Mouse (Mus musculus): ENCODE results near the gene Hdac9. TPM values are rescaled to one million over a fixed set of nuclear protein-coding genes. Genes with fewer than 3 reads are reported as not detected.

Hdac9 gene
- polyA plus RNA-seq, 1 experiment from 2014 or later = 1.5 TPM

DNA sequence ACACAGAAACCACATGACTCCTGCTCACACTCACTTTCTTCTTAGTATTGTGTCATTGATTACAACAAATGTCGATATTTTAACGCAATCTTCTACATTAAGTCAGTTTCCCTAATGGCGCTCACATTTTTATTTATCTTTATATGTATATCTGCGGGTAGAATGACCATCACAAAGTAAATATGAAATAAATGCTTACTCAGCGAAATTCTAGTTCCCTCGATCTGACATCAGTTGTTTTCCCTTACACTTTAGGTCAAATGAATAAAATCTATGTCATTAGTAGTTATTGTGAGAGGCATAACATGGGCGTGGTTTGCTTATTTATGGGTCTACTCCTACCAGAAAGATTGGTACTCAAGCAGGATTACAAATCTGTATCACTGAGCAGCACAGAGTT lies 514.8 kb downstream of the Hdac9 start:
- no peak overlapping the region for H3K4me2 ChIP-seq (replicated peaks; ENCODE audit: low read depth)
- WGBS = 93% methylated on average over 7 of the region's 7 CpGs
- no peaks in the 10 kb centered on the region for H3K27me3 ChIP-seq (ENCODE audit: control insufficient read depth, insufficient read depth, low read length)
- no peak overlapping the region for H3K4me3 ChIP-seq (ENCODE audit: low read depth, low read length)
- DNase-seq (ENCODE audit: low spot score) (no peak), ATAC-seq (ENCODE audit: low FRiP score, low TSS enrichment) (no peak)
- H3K27ac ChIP-seq (replicated peaks) = no peak overlapping the region
- no peak overlapping the region for H3K9ac ChIP-seq (ENCODE audit: low read length)
- no peaks in the 10 kb centered on the region for H3K36me3 ChIP-seq (ENCODE audit: control insufficient read depth, insufficient read depth, low read length)
- TF ChIP-seq CTCF (IDR thresholded peaks at IDR 0.05; ENCODE audit: low read depth) (no peak), EP300 (optimal IDR thresholded peaks at IDR 0.05) (no peak)
- no peaks in the 10 kb centered on the region for H3K4me1 ChIP-seq (replicated peaks; ENCODE audit: control insufficient read depth, insufficient read depth)
- no peaks in the 10 kb centered on the region for H3K9me3 ChIP-seq (ENCODE audit: control insufficient read depth, low read length)

DNA sequence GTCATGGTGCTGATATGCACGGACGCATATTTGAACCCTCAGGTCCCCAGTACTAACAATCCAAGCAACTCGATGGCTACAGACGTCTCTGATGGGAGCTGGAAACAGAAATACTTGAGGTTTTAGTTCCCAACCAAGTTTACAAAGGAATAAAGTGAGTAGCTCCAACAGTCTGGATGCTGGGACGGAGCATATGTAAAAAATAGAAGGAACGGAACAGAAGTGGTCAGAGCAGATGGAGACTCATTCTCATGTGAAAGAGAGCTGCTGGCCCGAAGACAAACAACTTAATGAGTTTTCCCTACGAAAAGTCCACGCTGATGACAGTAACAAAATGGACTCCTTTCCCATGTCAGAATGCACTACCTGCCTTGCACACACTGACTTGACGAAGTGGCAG lies 518.3 kb downstream of the Hdac9 start:
- Histone ChIP-seq H3K4me2 (replicated peaks; ENCODE audit: low read depth) (no peak overlapping the region), H3K9me3 (ENCODE audit: control insufficient read depth, low read length) (no peaks in the 10 kb centered on the region)

GRCm38 (mm10) chr12:34394342-34394741 lies 522.6 kb downstream of the Hdac9 start:
- no peaks in the 10 kb centered on the region for H3K4me1 ChIP-seq (replicated peaks; ENCODE audit: control insufficient read depth, insufficient read depth)
- DNase-seq (ENCODE audit: low spot score) = no peak
- H3K9me3 ChIP-seq (ENCODE audit: control insufficient read depth, low read length) = no peaks in the 10 kb centered on the region
- WGBS = 70% methylated on average over 3 of the region's 3 CpGs
- H3K36me3 ChIP-seq (ENCODE audit: control insufficient read depth, insufficient read depth, low read length) = no peaks in the 10 kb centered on the region
- no peak overlapping the region for H3K27ac ChIP-seq (replicated peaks)
- no peak overlapping the region for H3K4me3 ChIP-seq (ENCODE audit: low read depth, low read length)
- H3K27me3 ChIP-seq (ENCODE audit: control insufficient read depth, insufficient read depth, low read length) = no peaks in the 10 kb centered on the region
- no peak overlapping the region for H3K9ac ChIP-seq (ENCODE audit: low read length)
- H3K4me2 ChIP-seq (replicated peaks; ENCODE audit: low read depth) = no peak overlapping the region
- ATAC-seq (ENCODE audit: low FRiP score, low TSS enrichment) = no peak
- no peak for TF ChIP-seq EP300 (optimal IDR thresholded peaks at IDR 0.05)
- TF ChIP-seq CTCF (IDR thresholded peaks at IDR 0.05; ENCODE audit: low read depth) = no peak

More for the DNA sequence above, 518.3 kb downstream of the Hdac9 start:
- H3K36me3 ChIP-seq (ENCODE audit: control insufficient read depth, insufficient read depth, low read length) = no peaks in the 10 kb centered on the region
- no peak overlapping the region for H3K9ac ChIP-seq (ENCODE audit: low read length)
- DNase-seq (ENCODE audit: low spot score) (no peak), ATAC-seq (ENCODE audit: low FRiP score, low TSS enrichment) (no peak)
- WGBS = 87% methylated on average over 10 of the region's 10 CpGs
- TF ChIP-seq EP300 (optimal IDR thresholded peaks at IDR 0.05) (no peak), CTCF (IDR thresholded peaks at IDR 0.05; ENCODE audit: low read depth) (no peak)
- H3K27me3 ChIP-seq (ENCODE audit: control insufficient read depth, insufficient read depth, low read length) = no peaks in the 10 kb centered on the region
- H3K4me1 ChIP-seq (replicated peaks; ENCODE audit: control insufficient read depth, insufficient read depth) = no peaks in the 10 kb centered on the region
- no peak overlapping the region for H3K27ac ChIP-seq (replicated peaks)
- no peak overlapping the region for H3K4me3 ChIP-seq (ENCODE audit: low read depth, low read length)

DNA sequence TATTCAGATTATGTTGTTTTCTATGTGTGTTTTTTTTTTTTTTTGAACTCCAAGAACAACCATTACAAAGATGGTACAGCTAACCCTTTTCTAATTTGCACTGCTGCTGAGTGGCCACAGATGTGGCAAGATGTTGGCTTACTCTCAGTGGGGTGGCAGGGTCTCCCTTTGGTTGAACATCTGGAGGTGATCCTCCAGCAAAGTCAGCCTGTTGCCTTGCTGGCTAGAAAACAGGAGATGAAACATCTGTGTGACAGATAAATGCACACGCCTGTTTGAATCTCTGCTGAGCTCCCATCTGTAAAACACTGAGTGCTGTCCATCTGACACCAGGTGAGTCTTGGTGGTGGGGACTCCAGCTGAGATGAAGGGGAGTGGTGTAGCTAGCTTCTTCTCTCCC lies 537.2 kb downstream of the Hdac9 start:
- H3K27ac ChIP-seq (replicated peaks) = no peak overlapping the region
- no peaks in the 10 kb centered on the region for H3K9me3 ChIP-seq (ENCODE audit: control insufficient read depth, low read length)
- H3K9ac ChIP-seq (ENCODE audit: low read length) = no peak overlapping the region
- H3K4me2 ChIP-seq (replicated peaks; ENCODE audit: low read depth) = no peak overlapping the region
- DNase-seq (ENCODE audit: low spot score) (no peak), ATAC-seq (ENCODE audit: low FRiP score, low TSS enrichment) (no peak)
- no peak overlapping the region for H3K4me3 ChIP-seq (ENCODE audit: low read depth, low read length)
- no peak for TF ChIP-seq EP300 (optimal IDR thresholded peaks at IDR 0.05)
- no peak for TF ChIP-seq CTCF (IDR thresholded peaks at IDR 0.05; ENCODE audit: low read depth)
- H3K36me3 ChIP-seq (ENCODE audit: control insufficient read depth, insufficient read depth, low read length) = no peaks in the 10 kb centered on the region
- 70% methylated on average over 1 of the region's 1 CpGs for WGBS
- H3K4me1 ChIP-seq (replicated peaks; ENCODE audit: control insufficient read depth, insufficient read depth) = no peaks in the 10 kb centered on the region
- no peaks in the 10 kb centered on the region for H3K27me3 ChIP-seq (ENCODE audit: control insufficient read depth, insufficient read depth, low read length)

DNA sequence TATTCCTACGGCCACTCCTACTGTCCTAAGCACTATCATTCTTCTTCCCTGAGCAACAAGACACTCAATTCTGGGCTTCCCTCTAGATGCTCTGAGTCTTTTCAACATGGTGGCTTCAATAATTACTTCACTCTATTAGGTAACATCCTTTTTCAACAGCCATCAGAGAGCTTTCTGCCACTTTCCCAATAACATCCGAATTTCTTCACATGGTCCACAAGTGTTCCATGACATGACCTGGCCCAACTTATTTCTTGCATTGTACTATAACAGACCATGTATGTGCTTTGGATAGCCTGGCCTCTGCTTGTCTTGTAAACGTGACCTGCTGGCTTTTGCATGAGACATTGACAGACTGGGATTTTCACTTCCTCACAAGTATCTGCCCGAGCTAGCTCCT lies 538.3 kb downstream of the Hdac9 start:
- Histone ChIP-seq H3K27ac (replicated peaks) (no peak overlapping the region), H3K4me1 (replicated peaks; ENCODE audit: control insufficient read depth, insufficient read depth) (no peaks in the 10 kb centered on the region), H3K9me3 (ENCODE audit: control insufficient read depth, low read length) (no peaks in the 10 kb centered on the region), H3K27me3 (ENCODE audit: control insufficient read depth, insufficient read depth, low read length) (no peaks in the 10 kb centered on the region), H3K36me3 (ENCODE audit: control insufficient read depth, insufficient read depth, low read length) (no peaks in the 10 kb centered on the region), H3K9ac (ENCODE audit: low read length) (no peak overlapping the region), H3K4me3 (ENCODE audit: low read depth, low read length) (no peak overlapping the region), H3K4me2 (replicated peaks; ENCODE audit: low read depth) (no peak overlapping the region)
- no peak for ATAC-seq (ENCODE audit: low FRiP score, low TSS enrichment)
- TF ChIP-seq CTCF (IDR thresholded peaks at IDR 0.05; ENCODE audit: low read depth) (no peak), EP300 (optimal IDR thresholded peaks at IDR 0.05) (no peak)
- DNase-seq (ENCODE audit: low spot score) = no peak
- 85% methylated on average over 4 of the region's 4 CpGs for WGBS

DNA sequence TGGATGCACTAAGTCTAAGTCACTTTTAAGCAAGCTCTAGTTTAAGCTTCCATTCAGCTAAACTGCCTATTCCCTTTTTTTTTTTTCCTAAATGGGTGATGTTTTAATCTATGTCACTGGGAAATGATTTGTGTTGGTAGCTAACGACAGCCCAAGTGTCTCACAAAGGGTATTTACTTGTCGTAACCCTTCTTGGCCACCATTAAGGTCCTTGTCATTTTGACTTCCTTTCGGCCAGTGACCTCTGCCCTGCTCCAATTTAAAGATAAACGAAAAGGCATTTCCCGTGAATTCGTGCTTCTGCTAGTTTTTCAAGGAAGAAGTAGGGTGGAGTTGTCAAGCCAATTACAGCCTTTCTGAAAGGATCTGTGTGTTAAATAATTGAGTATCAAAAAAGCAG lies 565.0 kb downstream of the Hdac9 start:
- TF ChIP-seq CTCF (IDR thresholded peaks at IDR 0.05; ENCODE audit: low read depth) = no peak
- TF ChIP-seq EP300 (optimal IDR thresholded peaks at IDR 0.05) = no peak
- no peak overlapping the region for H3K4me2 ChIP-seq (replicated peaks; ENCODE audit: low read depth)
- no peaks in the 10 kb centered on the region for H3K36me3 ChIP-seq (ENCODE audit: control insufficient read depth, insufficient read depth, low read length)
- whole genome bisulfite sequencing = 22% methylated on average over 6 of the region's 6 CpGs
- H3K4me3 ChIP-seq (ENCODE audit: low read depth, low read length) = no peak overlapping the region
- H3K9ac ChIP-seq (ENCODE audit: low read length) = no peak overlapping the region
- H3K27me3 ChIP-seq (ENCODE audit: control insufficient read depth, insufficient read depth, low read length) = no peaks in the 10 kb centered on the region
- no peak overlapping the region for H3K27ac ChIP-seq (replicated peaks)
- DNase-seq (ENCODE audit: low spot score) (no peak), ATAC-seq (ENCODE audit: low FRiP score, low TSS enrichment) (no peak)
- no peaks in the 10 kb centered on the region for H3K4me1 ChIP-seq (replicated peaks; ENCODE audit: control insufficient read depth, insufficient read depth)
- H3K9me3 ChIP-seq (ENCODE audit: control insufficient read depth, low read length) = no peaks in the 10 kb centered on the region

Measured in stomach, postnatal 0 days (tissue).